Mouse (Mus musculus) left cerebral cortex, adult 18-20 months (tissue): ENCODE data around the gene Fndc10. TPM values are rescaled to one million over a fixed set of nuclear protein-coding genes. Genes with fewer than 3 reads are reported as not detected.
A peak's percentile ranks its signal among the peaks of the same experiment; 100 is the strongest.
"Not testable (repeated sequence)": the region's sequence is repeated elsewhere in the genome, so short reads cannot be mapped to it uniquely, and the experiment has no call there.

Experiments
- DNase-seq, 2 experiments: peaks; one replicate each; pipeline ENCODE4 v3.0.0; 2021 to 2022; ENCODE audit warnings: low spot score in 2 of 2, mixed read lengths in 1 of 2
- total RNA-seq, 2 experiments: library from RNA; stranded (reverse); gene quantifications; 2 replicates each; pipeline ENCODE4 v1.2.3; 2021

Fndc10 gene
- total RNA-seq, 2 experiments from 2014 or later = 27.8 to 32.8 TPM

GRCm38 (mm10) chr4:155683670-155684277, 10.4 kb upstream of the Fndc10 start:
- DNase-seq = not testable (repeated sequence)

GRCm38 (mm10) chr4:155687764-155688163, 6.4 kb upstream of the Fndc10 start:
- not testable (repeated sequence) for DNase-seq

- DNase-seq = no peak
Measured at GRCm38 (mm10) chr4:155690571-155691375, 3.4 kb upstream of the Fndc10 start.

GRCm38 (mm10) chr4:155692421-155692820, 1.7 kb upstream of the Fndc10 start:
- DNase-seq = no peak

- DNase-seq = peak; percentile 77 to 83
Measured at GRCm38 (mm10) chr4:155694482-155695401, 600 bp downstream of the Fndc10 start.

GRCm38 (mm10) chr4:155695531-155696062, 1.5 kb downstream of the Fndc10 start:
- DNase-seq = no peak

- DNase-seq = peak in 1 of 2 experiments; percentile 21
Measured at GRCm38 (mm10) chr4:155696261-155697255, 2.4 kb downstream of the Fndc10 start.

- DNase-seq = no peak
Measured at GRCm38 (mm10) chr4:155700425-155700824, 6.3 kb downstream of the Fndc10 start.

- no peak for DNase-seq
Measured at GRCm38 (mm10) chr4:155703425-155703929, 9.3 kb downstream of the Fndc10 start.

GRCm38 (mm10) chr4:155704721-155705591, 10.8 kb downstream of the Fndc10 start, which contains the start of gene Ssu72:
Gene Ssu72, plus strand, starts transcription at chr4:155704800.
- DNase-seq = peak; percentile 93 to 96

- no peak for DNase-seq
Measured at GRCm38 (mm10) chr4:155705592-155705929, 11.4 kb downstream of the Fndc10 start.

- DNase-seq = no peak
Measured at GRCm38 (mm10) chr4:155708582-155708981, 14.4 kb downstream of the Fndc10 start.

- no peak for DNase-seq
Measured at GRCm38 (mm10) chr4:155708988-155709387, 14.8 kb downstream of the Fndc10 start.

- DNase-seq = no peak
Measured at GRCm38 (mm10) chr4:155710521-155711252, 16.5 kb downstream of the Fndc10 start.

- DNase-seq = no peak
Measured at GRCm38 (mm10) chr4:155721668-155722083, 27.5 kb downstream of the Fndc10 start.

- no peak for DNase-seq
Measured at GRCm38 (mm10) chr4:155727993-155728392, 33.9 kb downstream of the Fndc10 start.

- no peak for DNase-seq
Measured at GRCm38 (mm10) chr4:155733267-155733666, 39.1 kb downstream of the Fndc10 start.

GRCm38 (mm10) chr4:155734350-155734941, 40.3 kb downstream of the Fndc10 start, which contains the start of gene Tmem240:
Gene Tmem240, plus strand, starts transcription at chr4:155734800.
- DNase-seq = peak; percentile 80 to 89
